ENCODE assay signal across 14 mouse cellular contexts in the genomic region with DNA sequence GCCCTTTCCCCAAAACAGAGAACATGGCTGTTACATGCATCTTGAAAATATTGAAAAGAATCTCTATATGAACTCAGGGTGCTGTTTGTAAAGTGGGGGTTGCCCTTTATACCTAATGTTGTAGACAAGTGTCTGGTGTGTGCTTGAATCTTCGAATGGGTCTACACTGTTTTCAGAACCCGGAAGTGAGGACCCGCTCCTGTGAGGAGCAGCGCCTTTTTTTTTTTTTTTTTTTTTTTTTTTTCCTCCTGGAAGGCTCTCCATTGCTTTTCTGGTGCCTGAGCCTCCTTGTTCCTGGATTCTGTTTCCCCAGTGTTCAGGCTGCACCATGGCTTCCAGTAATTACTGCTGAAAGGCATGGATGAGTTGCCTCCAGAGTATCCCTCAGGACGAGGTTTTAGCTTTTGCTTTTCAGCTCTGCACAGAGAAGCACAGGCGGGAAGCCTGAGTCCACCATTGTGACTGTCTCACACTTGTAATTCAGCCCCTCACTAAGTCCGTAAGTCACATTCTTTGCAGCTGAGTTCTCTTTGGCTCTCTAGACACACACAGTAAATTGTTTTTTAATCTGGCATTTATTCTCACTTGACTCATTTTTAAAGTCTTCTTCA.
DNase-seq lines count a peak whose midpoint lies in the region; ATAC-seq lines count a peak whose summit lies in the region.
"Had no signal": no experiment of that assay in that cellular context is flagged by ENCODE, and none has a peak within 500 bp of the region (broad histone marks: within the 10 kb centered on the region; RNA-seq: fewer than 3 reads in every experiment).

No protein-coding gene starts in this region.

- 54% methylated on average over 7 of the region's 7 CpGs for WGBS in neural tube, embryonic 11.5 days
- WGBS in hindbrain, embryonic 10.5 days: 56% methylated on average over 7 of the region's 7 CpGs
- WGBS in midbrain, embryonic 13.5 days: 33% methylated on average over 7 of the region's 7 CpGs

- no peaks in the 10 kb centered on the region for H3K9me3 ChIP-seq in neural tube, embryonic 11.5 days (ENCODE audit: control insufficient read depth, low read length)
- no peaks in the 10 kb centered on the region for H3K9me3 ChIP-seq in hindbrain, embryonic 10.5 days
- no peaks in the 10 kb centered on the region for H3K9me3 ChIP-seq in midbrain, embryonic 13.5 days
- H3K9me3 ChIP-seq: heart, embryonic 15.5 days had no signal

- no peak overlapping the region for H3K4me3 ChIP-seq in neural tube, embryonic 11.5 days (ENCODE audit: low read depth, low read length)
- no peak overlapping the region for H3K4me3 ChIP-seq in hindbrain, embryonic 10.5 days
- H3K4me3 ChIP-seq in midbrain, embryonic 13.5 days (replicated peaks): no peak overlapping the region
- H3K4me3 ChIP-seq: heart, embryonic 15.5 days; limb, embryonic 12.5 days had no signal

- no peak overlapping the region for H3K4me2 ChIP-seq in neural tube, embryonic 11.5 days (ENCODE audit: low read depth)
- peak overlapping the region; percentile 30 for H3K4me2 ChIP-seq in midbrain, embryonic 13.5 days (replicated peaks)
- H3K4me2 ChIP-seq: heart, embryonic 15.5 days; limb, embryonic 12.5 days had no signal

- ATAC-seq in neural tube, embryonic 11.5 days (ENCODE audit: insufficient read depth, low FRiP score, low TSS enrichment): peak; percentile 69
- ATAC-seq in midbrain, embryonic 13.5 days: peak; percentile 66
- ATAC-seq: activated CD4-positive, CD25-positive, alpha-beta regulatory T cell, adult 4 months; inflammation-experienced regulatory T-cells, adult 6 months had no signal

- H3K9ac ChIP-seq in neural tube, embryonic 11.5 days (ENCODE audit: low read length): no peak overlapping the region
- H3K9ac ChIP-seq in midbrain, embryonic 13.5 days (replicated peaks): no peak overlapping the region
- H3K9ac ChIP-seq: heart, embryonic 15.5 days; limb, embryonic 12.5 days had no signal

- H3K4me1 ChIP-seq in neural tube, embryonic 11.5 days (ENCODE audit: control insufficient read depth, insufficient read depth, low read length): no peaks in the 10 kb centered on the region
- peaks cover 6% of the 10 kb centered on the region; the same call in 1 of the 2 replicates for H3K4me1 ChIP-seq in hindbrain, embryonic 10.5 days (replicated peaks)
- H3K4me1 ChIP-seq in midbrain, embryonic 13.5 days (replicated peaks): peaks cover 6% of the 10 kb centered on the region; the same call in 1 of the 2 replicates
- H3K4me1 ChIP-seq: heart, embryonic 15.5 days had no signal

- peak; percentile 23 for DNase-seq in neural tube, embryonic 11.5 days (ENCODE audit: low spot score)
- DNase-seq in neural tube, embryonic 10.5 days (ENCODE audit: extremely low spot score, low spot score): no peak
- peak; percentile 25 for DNase-seq in hindbrain, embryonic 10.5 days (ENCODE audit: low spot score)
- no peak for DNase-seq in cerebellum, adult 9-11 months
- no peak for DNase-seq in gastrocnemius, postnatal 10 days
- DNase-seq in right cerebral cortex, postnatal 4 days: no peak
- no peak for DNase-seq in thymus, postnatal 36 days
- DNase-seq: B cell, adult 2 months; cerebellum, adult 18-20 months had no signal

- H3K27me3 ChIP-seq in neural tube, embryonic 11.5 days (ENCODE audit: control insufficient read depth, insufficient read depth, low read length): no peaks in the 10 kb centered on the region
- no peaks in the 10 kb centered on the region for H3K27me3 ChIP-seq in hindbrain, embryonic 10.5 days (ENCODE audit: insufficient read depth, poor library complexity, severe bottlenecking)
- H3K27me3 ChIP-seq in midbrain, embryonic 13.5 days: no peaks in the 10 kb centered on the region
- H3K27me3 ChIP-seq: heart, embryonic 15.5 days; limb, embryonic 12.5 days had no signal

- H3K27ac ChIP-seq in neural tube, embryonic 11.5 days (ENCODE audit: low read depth, low read length): no peak overlapping the region
- no peak overlapping the region; the same call in 1 of the 2 replicates for H3K27ac ChIP-seq in hindbrain, embryonic 10.5 days
- H3K27ac ChIP-seq in midbrain, embryonic 13.5 days: 0 out of 2 replicates have a peak overlapping the region, but pooled peaks have one; percentile 44
- H3K27ac ChIP-seq: heart, embryonic 15.5 days; limb, embryonic 12.5 days had no signal

- no peaks in the 10 kb centered on the region for H3K36me3 ChIP-seq in neural tube, embryonic 11.5 days (ENCODE audit: control insufficient read depth, insufficient read depth, low read length)
- H3K36me3 ChIP-seq in hindbrain, embryonic 10.5 days: no peaks in the 10 kb centered on the region
- H3K36me3 ChIP-seq in midbrain, embryonic 13.5 days: no peaks in the 10 kb centered on the region
- H3K36me3 ChIP-seq: heart, embryonic 15.5 days; limb, embryonic 12.5 days had no signal

Comparison
In these comparisons a context has a peak if more than half of its experiments do, and no peak if none do; other contexts are left out.
1. DNase-seq: peak in neural tube, embryonic 11.5 days (single experiment) and hindbrain, embryonic 10.5 days (single experiment); none in neural tube, embryonic 10.5 days (single experiment), cerebellum, adult 9-11 months (single experiment), gastrocnemius, postnatal 10 days (single experiment), right cerebral cortex, postnatal 4 days (single experiment) and thymus, postnatal 36 days (0 of 2).